Mouse (Mus musculus): ENCODE measurements around the gene Chtf18. TPM values are rescaled to one million over a fixed set of nuclear protein-coding genes. Genes with fewer than 3 reads are reported as not detected.
"Not testable (repeated sequence)": the region's sequence is repeated elsewhere in the genome, so short reads cannot be mapped to it uniquely, and the experiment has no call there.

The Chtf18 gene
- 1 to 10 TPM; 3.6 to 4.0 TPM for total RNA-seq (2021)
- long read RNA-seq, experiment 1, partial matches to known transcripts: 1 of 4 reads
- long read RNA-seq, experiment 1, other reads (novel, unspliced or antisense): 1 of 4 reads
- long read RNA-seq, experiment 2, partial matches to known transcripts: 0 of 2 reads
- long read RNA-seq, experiment 2, other reads (novel, unspliced or antisense): 1 of 2 reads

- DNase-seq: peak; percentile 99
Observed at GRCm38 (mm10) chr17:25727265-25728008, at the start of gene Chtf18, which contains the start of gene Rpusd1. Chtf18 (minus strand) TSS chr17:25727419. Rpusd1 (plus strand) TSS chr17:25727670.

DNA sequence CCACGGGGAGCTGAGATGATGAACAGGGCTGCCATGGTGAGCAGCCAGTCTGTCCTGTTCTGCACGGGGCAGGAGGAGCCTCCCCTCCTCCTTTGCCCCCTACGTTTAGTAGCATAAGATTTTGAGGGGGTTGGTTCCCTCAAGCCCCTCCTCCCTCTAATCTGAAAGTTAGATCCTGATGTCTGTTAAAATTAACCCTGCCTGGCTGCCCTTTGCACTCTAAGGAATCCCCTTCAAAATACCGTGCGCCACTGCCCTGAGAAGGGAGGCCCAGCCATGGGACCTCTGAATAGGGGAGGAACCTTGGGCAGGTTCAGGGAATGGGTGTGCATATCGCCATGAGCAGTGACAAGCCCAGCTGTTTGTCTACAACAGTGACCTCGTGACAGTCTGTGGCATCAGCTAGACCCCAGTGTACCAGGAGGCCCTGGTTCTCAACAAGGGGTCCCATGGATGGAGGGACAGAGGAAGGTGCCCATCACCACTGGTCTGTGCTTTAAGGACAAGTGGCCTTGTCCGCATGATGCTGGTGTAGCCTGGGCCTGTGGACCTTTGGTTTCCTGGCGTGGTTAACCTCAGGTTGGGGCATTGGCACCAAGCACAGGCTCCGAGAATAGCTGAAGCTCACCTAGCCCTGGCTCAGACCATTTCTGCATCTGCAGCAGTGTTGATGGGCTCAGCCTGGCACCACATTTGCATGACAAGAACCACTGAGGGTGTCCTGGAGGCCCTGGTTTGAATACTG is 48.3 kb upstream of the Chtf18 start:
- no peak for DNase-seq

- peak; percentile 96 to 97 for DNase-seq
Observed at GRCm38 (mm10) chr17:25773549-25774120, 46.4 kb upstream of the Chtf18 start, which contains the start of gene Narfl. Narfl (plus strand) TSS chr17:25773776.

GRCm38 (mm10) chr17:25769331-25769730 is 42.1 kb upstream of the Chtf18 start:
- no peak for DNase-seq

GRCm38 (mm10) chr17:25765886-25766285 is 38.7 kb upstream of the Chtf18 start:
- no peak for DNase-seq

DNA sequence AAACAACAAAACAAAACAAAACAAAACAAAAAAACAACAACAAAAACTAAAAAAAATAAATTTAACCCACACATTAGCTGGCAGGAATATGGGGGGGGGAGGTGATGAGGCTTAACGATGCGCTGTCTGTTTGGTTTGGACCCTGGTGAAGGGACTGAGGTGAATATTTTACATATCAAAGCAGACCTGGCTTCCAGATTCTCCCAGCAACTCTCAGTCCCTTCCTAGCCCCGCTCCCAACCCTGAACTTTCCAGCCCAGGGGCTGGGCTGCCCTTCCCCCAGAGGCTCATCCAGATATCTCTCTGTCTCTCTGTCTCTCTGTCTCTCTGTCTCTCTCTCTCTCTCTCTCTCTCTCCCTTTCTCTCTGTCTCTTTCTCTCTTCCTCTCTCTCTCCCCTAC is 35.4 kb upstream of the Chtf18 start:
- DNase-seq: no peak

- no peak for DNase-seq
Observed at GRCm38 (mm10) chr17:25761561-25761970, 34.3 kb upstream of the Chtf18 start.

GRCm38 (mm10) chr17:25760148-25760547 is 32.9 kb upstream of the Chtf18 start:
- no peak for DNase-seq

GRCm38 (mm10) chr17:25757691-25758090 is 30.5 kb upstream of the Chtf18 start:
- no peak for DNase-seq

DNA sequence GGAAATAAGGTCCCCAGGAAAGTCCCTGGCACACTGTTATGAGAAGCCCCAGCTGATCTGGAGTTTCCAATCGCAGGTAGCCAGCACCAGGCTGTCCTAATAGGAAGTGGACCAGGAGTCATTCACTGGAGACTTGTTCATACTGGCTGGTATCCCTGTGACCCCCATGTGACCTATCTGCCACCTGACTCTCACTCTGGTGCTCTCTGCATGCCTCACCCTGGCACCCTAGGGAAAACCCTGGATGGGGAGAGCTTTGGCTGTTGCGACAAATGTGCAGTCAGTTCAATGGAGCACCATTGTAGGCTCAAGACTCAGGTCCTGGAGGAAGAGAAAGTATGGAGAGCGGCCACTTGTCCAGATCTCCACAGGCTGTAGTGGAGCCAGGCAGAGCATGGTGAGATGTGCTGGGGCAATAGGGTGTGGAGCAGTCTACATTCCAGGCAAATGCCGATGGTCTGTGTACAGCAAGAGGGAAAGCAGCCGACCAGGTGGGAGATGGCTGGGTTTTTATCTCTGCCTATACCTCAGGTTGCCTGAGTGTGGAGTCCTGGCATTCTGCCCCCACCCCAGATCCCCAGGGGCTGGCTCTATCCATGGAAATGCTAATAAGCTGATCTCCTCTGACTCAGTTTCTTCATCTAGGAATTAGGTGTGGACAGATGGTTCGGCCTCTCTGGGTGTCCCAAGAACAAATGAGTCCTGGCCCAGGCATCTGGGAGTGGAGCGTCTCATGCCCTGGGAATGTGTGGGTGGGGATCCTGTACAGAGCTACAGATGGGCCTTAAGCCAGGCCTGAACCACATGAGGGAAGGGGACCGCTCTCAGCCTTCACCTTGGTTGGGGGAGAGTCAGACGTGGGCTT is 29.4 kb upstream of the Chtf18 start:
- no peak for DNase-seq

DNA sequence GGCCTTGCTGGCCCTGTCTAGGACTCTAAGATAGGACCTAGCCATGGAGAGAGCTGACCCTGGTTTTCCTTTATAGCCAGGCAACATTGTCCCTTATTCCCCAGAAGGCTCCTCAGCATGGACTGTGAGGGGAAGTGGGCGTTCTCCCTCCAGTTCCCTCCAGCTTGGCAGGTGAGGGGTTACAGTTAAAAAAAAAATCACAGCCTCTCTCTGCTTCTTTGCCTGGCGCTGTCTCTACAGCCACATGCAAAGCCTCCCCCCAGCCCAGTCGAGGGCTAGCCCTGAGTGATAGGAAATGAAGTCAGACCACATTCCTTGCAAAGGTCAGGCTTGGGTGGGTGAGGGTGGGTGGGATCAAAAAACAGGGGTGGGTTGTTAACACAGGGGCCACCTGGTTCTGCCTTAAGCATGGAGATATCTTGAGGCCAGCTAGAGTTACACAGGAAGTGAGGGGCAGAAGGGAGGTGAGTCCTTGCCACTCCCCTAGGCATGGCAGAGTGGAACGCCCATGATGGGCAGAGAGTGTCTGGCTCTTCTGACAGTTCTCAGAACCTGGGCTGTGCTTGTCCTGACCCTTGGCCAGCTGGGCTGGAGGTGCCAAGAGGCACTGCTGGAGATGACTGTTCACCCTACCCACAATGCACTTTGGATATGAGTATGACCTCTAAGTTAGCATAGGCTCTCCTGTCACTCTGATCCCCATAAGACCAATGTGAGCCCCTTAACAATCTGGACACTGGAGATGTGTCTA is 28.6 kb upstream of the Chtf18 start:
- no peak for DNase-seq

DNA sequence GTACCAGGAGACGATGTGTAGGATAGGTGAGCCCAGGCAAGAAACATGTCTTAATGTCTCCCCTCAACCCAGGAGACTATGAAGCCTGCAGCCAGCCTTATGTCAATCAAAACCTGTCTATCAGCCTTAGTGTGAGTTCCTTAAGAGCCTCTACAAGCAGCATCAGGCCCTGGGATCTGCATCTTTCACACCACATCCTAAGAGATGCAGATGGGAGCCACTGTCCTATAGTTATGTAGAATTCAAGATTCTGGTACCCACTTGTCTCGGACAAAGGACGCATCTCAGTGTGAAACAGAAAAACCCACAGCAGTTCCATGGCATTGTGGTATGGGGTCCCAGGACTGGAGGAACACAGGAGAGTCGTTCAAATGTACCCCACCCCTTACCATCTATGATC is 27.9 kb upstream of the Chtf18 start:
- no peak for DNase-seq

GRCm38 (mm10) chr17:25754241-25754640 is 27.0 kb upstream of the Chtf18 start, which contains the start of gene Msln:
Msln (minus strand) TSS chr17:25754378.
- DNase-seq: no peak

DNA sequence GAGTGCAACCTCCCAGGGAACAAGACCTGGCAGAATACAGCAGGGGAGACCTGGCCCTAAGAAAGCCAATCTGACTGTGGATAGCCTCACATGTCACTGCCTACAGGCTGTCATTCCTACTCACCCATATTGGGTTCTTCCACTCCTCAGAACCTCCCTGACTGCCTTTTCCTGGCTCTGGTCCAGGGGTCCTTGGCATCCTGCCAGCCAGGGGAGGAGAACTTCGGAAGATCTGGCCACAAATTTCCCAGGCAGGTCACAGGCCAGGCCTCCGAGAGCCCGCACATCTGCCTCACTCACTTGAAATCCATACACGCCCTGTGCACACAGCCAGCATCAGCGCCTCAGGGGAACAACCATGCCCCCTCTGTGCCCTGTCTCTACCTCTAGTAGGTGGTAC is 24.2 kb upstream of the Chtf18 start:
- DNase-seq: peak; percentile 81 to 83

GRCm38 (mm10) chr17:25749314-25749713 is 22.1 kb upstream of the Chtf18 start:
- DNase-seq: no peak

DNA sequence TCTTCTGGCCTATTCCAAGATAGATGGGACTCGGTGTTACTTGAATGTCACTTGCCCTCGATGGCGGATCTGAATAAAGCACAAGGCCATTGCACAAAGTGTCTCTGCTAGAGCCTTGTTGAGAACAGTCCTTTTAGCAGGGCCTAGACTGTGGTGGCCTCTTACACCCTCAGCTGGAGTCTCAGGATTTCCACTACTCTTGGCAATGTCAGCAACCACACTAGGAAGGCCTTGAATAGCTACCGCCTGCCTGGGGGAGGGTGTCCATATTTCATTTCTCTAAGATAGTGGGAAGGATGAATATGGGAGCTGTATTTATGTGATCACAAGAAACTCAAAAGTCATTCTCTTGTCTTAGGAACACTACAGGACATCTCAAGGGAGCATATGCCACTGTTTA is 21.0 kb upstream of the Chtf18 start:
- peak; percentile 31 to 34 for DNase-seq

DNA sequence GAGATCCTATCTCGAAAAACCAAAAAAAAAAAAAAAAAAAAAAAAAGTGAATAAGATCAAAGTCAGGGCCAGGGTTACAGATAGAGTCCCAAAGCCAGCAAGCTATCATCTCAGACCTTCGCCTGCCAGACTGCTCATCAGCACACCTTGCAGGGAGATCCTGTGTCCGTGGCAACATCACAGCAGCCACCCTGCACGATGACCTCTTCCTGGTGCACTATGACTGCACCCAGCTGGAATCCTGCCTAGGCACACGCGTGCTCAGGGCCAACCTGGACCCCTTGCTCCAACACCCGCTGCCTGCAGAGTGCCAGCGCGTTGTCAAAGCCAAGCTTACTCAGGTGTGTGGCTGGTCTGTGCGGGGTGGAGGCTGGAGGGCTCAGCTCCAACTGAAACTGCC is 17.1 kb upstream of the Chtf18 start:
- peak; percentile 24 to 33 for DNase-seq

DNA sequence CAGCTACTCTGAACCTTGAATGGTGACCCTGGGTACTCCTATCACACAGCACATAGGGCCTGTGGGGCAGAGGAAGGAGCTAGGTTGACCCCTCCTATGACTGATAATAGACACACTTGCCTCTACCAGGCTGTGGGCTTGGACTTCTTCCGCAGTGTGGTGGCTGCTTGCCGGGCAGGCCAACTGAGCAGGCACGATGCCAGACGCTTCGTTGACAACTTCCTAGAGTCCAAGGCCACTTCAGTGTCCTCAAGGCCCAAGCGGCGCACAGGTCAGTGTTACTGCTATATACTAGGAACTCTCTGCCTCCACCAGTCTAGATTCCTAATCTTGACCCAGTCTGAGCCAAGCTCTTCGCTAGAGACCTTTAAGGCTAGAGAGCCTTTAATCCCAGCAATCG is 16.6 kb upstream of the Chtf18 start:
- peak; percentile 80 to 85 for DNase-seq

GRCm38 (mm10) chr17:25741471-25741870 is 14.3 kb upstream of the Chtf18 start:
- not testable (repeated sequence) for DNase-seq

- no peak for DNase-seq
Observed at GRCm38 (mm10) chr17:25738861-25739260, 11.6 kb upstream of the Chtf18 start.

- DNase-seq: no peak
Observed at GRCm38 (mm10) chr17:25735745-25736144, 8.5 kb upstream of the Chtf18 start, which contains the start of gene Mslnl. Mslnl (plus strand) TSS chr17:25736042.
